9 mouse cellular contexts compared by ENCODE assay signal in genomic region chr11:102761309-102762210, GRCm38 (mm10). TPM values are rescaled to one million over a fixed set of nuclear protein-coding genes. Genes with fewer than 3 reads are reported as not detected.
A peak's percentile ranks its signal among the peaks of the same experiment; 100 is the strongest.
DNase-seq lines count a peak whose midpoint lies in the region; ATAC-seq and TF ChIP-seq lines count a peak whose summit lies in the region.
"Had no signal": no experiment of that assay in that cellular context is flagged by ENCODE, and none has a peak within 500 bp of the region (broad histone marks: within the 10 kb centered on the region; RNA-seq: fewer than 3 reads in every experiment).

Adam11 (plus strand) TSS chr11:102761439.

- no peaks in the 10 kb centered on the region for H3K9me3 ChIP-seq in heart, embryonic 12.5 days (replicated peaks)
- H3K9me3 ChIP-seq in hindbrain, postnatal 0 days (ENCODE audit: low read length), result no peaks in the 10 kb centered on the region
- no peaks in the 10 kb centered on the region for H3K9me3 ChIP-seq in midbrain, embryonic 10.5 days (replicated peaks)

- peaks cover 30% of the 10 kb centered on the region for H3K4me1 ChIP-seq in heart, embryonic 12.5 days (replicated peaks)
- peaks cover 7% of the 10 kb centered on the region for H3K4me1 ChIP-seq in testis, adult 2 months (ENCODE audit: control insufficient read depth, insufficient read depth, low read length)
- 0 out of 2 replicates have a peak, but pooled peaks cover 11% of the 10 kb centered on the region for H3K4me1 ChIP-seq in hindbrain, postnatal 0 days (ENCODE audit: insufficient read depth, low read length)
- peaks cover 30% of the 10 kb centered on the region for H3K4me1 ChIP-seq in midbrain, embryonic 10.5 days

- TF ChIP-seq POLR2A in testis, adult 2 months (IDR thresholded peaks at IDR 0.05; ENCODE audit: control insufficient read depth, low read depth, low read length), result no peak

- intact Hi-C loops in heart, postnatal 10 days (cut with DNase I), result no loop called here

- H3K27me3 ChIP-seq in heart, embryonic 12.5 days (replicated peaks), result peaks cover 40% of the 10 kb centered on the region
- H3K27me3 ChIP-seq in testis, adult 2 months (ENCODE audit: control insufficient read depth, insufficient read depth, low read length), result no peaks in the 10 kb centered on the region
- H3K27me3 ChIP-seq in hindbrain, postnatal 0 days (ENCODE audit: insufficient read depth, low read length), result no peaks in the 10 kb centered on the region
- H3K27me3 ChIP-seq in midbrain, embryonic 10.5 days (ENCODE audit: low read depth, poor library complexity, severe bottlenecking), result peaks cover 70% of the 10 kb centered on the region
- H3K27me3 ChIP-seq: Patski had no signal

- ATAC-seq in heart, embryonic 12.5 days (ENCODE audit: insufficient number of reproducible peaks, low FRiP score), result peak; percentile 45; the same call in 1 of the 2 replicates
- ATAC-seq in hindbrain, postnatal 0 days, result peak; percentile 53
- no peak for ATAC-seq in megakaryocyte progenitor cell, adult 5-6 weeks (replicated peaks; ENCODE audit: poor library complexity)
- ATAC-seq: Patski had no signal

- H3K9ac ChIP-seq in heart, embryonic 12.5 days, result peak within 1 kb of the TSS; percentile 88
- peak within 1 kb of the TSS; percentile 89 for H3K9ac ChIP-seq in hindbrain, postnatal 0 days (replicated peaks; ENCODE audit: low read length)

- no peaks in the 10 kb centered on the region for H3K36me3 ChIP-seq in heart, embryonic 12.5 days
- H3K36me3 ChIP-seq in testis, adult 2 months (ENCODE audit: control insufficient read depth, insufficient read depth, low read length), result no peaks in the 10 kb centered on the region
- no peaks in the 10 kb centered on the region for H3K36me3 ChIP-seq in hindbrain, postnatal 0 days (ENCODE audit: insufficient read depth, low read length)
- H3K36me3 ChIP-seq in midbrain, embryonic 10.5 days, result no peaks in the 10 kb centered on the region

- 1% methylated on average over 65 of the region's 76 CpGs for WGBS in heart, embryonic 12.5 days
- 3% methylated on average over 44 of the region's 76 CpGs for WGBS in hindbrain, postnatal 0 days
- WGBS in midbrain, embryonic 10.5 days, result under 1% methylated on average over 65 of the region's 76 CpGs

- H3K4me2 ChIP-seq in heart, embryonic 12.5 days, result peak within 1 kb of the TSS; percentile 98
- peak within 1 kb of the TSS; percentile 97 for H3K4me2 ChIP-seq in hindbrain, postnatal 0 days (ENCODE audit: low read depth, low read length)

- H3K4me3 ChIP-seq in heart, embryonic 12.5 days, result peak within 1 kb of the TSS; percentile 74
- peak within 1 kb of the TSS; percentile 57 for H3K4me3 ChIP-seq in testis, adult 2 months (ENCODE audit: control insufficient read depth, low read depth, low read length)
- peak within 1 kb of the TSS; percentile 78 for H3K4me3 ChIP-seq in hindbrain, postnatal 0 days (ENCODE audit: low read length)
- peak within 1 kb of the TSS; percentile 81 for H3K4me3 ChIP-seq in midbrain, embryonic 10.5 days

- no peak for TF ChIP-seq CTCF in testis, adult 2 months (IDR thresholded peaks at IDR 0.05; ENCODE audit: control insufficient read depth, insufficient read depth, insufficient replicate concordance, low read depth, low read length)
- no peak for TF ChIP-seq CTCF in hindbrain, postnatal 0 days (IDR thresholded peaks at IDR 0.05; ENCODE audit: low read depth)

- DNase-seq in heart, postnatal 10 days, result no peak
- DNase-seq in testis, postnatal 14 days (ENCODE audit: low spot score), result no peak
- DNase-seq in hindbrain, postnatal 0 days (ENCODE audit: low spot score), result peak; percentile 61
- peak; percentile 58 for DNase-seq in midbrain, embryonic 10.5 days (ENCODE audit: low spot score)
- no peak for DNase-seq in urinary bladder, adult 18-20 months (ENCODE audit: low spot score in 2 of 2)

- 0 out of 2 replicates have a peak within 1 kb of the TSS, but pooled peaks have one; percentile 0 for H3K27ac ChIP-seq in heart, embryonic 12.5 days (ENCODE audit: poor library complexity, severe bottlenecking)
- no peak within 1 kb of the TSS for H3K27ac ChIP-seq in testis, adult 2 months (ENCODE audit: control insufficient read depth, insufficient read depth, low read depth, low read length)
- peak within 1 kb of the TSS; percentile 62 for H3K27ac ChIP-seq in hindbrain, postnatal 0 days
- H3K27ac ChIP-seq in midbrain, embryonic 10.5 days (replicated peaks), result peak within 1 kb of the TSS; percentile 85

RNA-seq across cellular contexts. Expression of gene Adam11, which starts in this region (rescaled TPM):
- polyA plus RNA-seq in heart, embryonic 12.5 days (2016; fragmentation: Nextera tagmentation; extraction: Ambion mirVana), result 9.1 and 10.0 TPM in 2 replicates
- 1 to 10 TPM; 5.8 TPM for total RNA-seq in heart, postnatal 10 days (2021)
- polyA plus RNA-seq in testis, adult 2 months (2012; rRNA removed), result 12.9 and 14.8 TPM in 2 replicates
- total RNA-seq in hindbrain, postnatal 0 days (2014; rRNA removed), result 33.1 and 34.5 TPM in 2 replicates
- polyA plus RNA-seq in hindbrain, postnatal 0 days (2015; fragmentation: Nextera tagmentation; extraction: Ambion mirVana), result 17.2 and 17.8 TPM in 2 replicates
- polyA plus RNA-seq in midbrain, embryonic 10.5 days (2016; fragmentation: Nextera tagmentation; extraction: Ambion mirVana), result 10.7 and 18.4 TPM in 2 replicates
- total RNA-seq in megakaryocyte progenitor cell, adult 5-6 weeks (2015), result 0.17 and 2.9 TPM in 2 replicates
- 0.44 TPM in 1 of 2 replicates, not detected in the other for total RNA-seq in megakaryocyte progenitor cell, adult 5-6 weeks (2017)

Comparison
In these comparisons a context has a peak if more than half of its experiments do, and no peak if none do; other contexts are left out.
1. DNase-seq: peak in hindbrain, postnatal 0 days (single experiment) and midbrain, embryonic 10.5 days (single experiment); none in heart, postnatal 10 days (0 of 2), testis, postnatal 14 days (single experiment) and urinary bladder, adult 18-20 months (0 of 2).
2. Peak in every context shown above with its lines, with median percentiles within 50 percentile points of each other: H3K4me3 ChIP-seq.